ENCODE assay signal across 21 mouse cellular contexts in the genomic region with DNA sequence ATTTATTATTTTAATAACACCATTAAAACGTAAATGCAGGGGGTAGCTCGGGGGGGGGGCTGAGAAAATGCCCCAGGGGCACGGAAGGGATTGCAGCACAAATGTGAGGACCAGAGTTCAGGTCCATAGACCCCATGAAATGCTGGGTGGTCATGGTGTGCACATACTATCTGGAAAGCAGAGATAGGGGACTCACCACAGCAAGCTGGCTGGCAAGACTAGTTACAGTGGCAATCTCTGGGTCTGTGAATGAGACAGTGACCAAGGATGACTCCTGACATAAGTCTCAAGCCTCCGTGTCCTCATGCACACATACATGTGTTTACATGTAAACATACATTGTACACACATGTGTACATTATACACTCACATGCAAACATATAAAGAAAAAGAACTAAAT.
DNase-seq lines count a peak whose midpoint lies in the region; ATAC-seq and TF ChIP-seq lines count a peak whose summit lies in the region.
"Had no signal": no experiment of that assay in that cellular context is flagged by ENCODE, and none has a peak within 500 bp of the region (broad histone marks: within the 10 kb centered on the region; RNA-seq: fewer than 3 reads in every experiment).

No protein-coding gene starts in this region.

- peak; percentile 6 for TF ChIP-seq POLR2A in myocyte (IDR thresholded peaks at IDR 0.05; ENCODE audit: insufficient read length, low read depth)

- H3K27me3 ChIP-seq in liver, postnatal 0 days (ENCODE audit: insufficient read depth, low read length): no peaks in the 10 kb centered on the region
- H3K27me3 ChIP-seq in liver, embryonic 14.5 days (ENCODE audit: control insufficient read depth, insufficient read depth, low read length): no peaks in the 10 kb centered on the region
- no peaks in the 10 kb centered on the region for H3K27me3 ChIP-seq in myocyte (ENCODE audit: control insufficient read depth, insufficient read depth, insufficient read length)
- H3K27me3 ChIP-seq: heart, embryonic 13.5 days; Patski had no signal

- no peaks in the 10 kb centered on the region for H3K9me3 ChIP-seq in liver, postnatal 0 days (ENCODE audit: low read length)
- no peaks in the 10 kb centered on the region for H3K9me3 ChIP-seq in liver, embryonic 14.5 days (ENCODE audit: control insufficient read depth, low read length)
- H3K9me3 ChIP-seq: heart, embryonic 10.5 days; heart, embryonic 13.5 days had no signal

- H3K4me3 ChIP-seq in liver, postnatal 0 days (ENCODE audit: low read depth, low read length): no peak overlapping the region
- H3K4me3 ChIP-seq in liver, embryonic 14.5 days (ENCODE audit: insufficient read depth in 1 of 2, low read depth in 2 of 2, low read length in 2 of 2): no peak overlapping the region
- H3K4me3 ChIP-seq in myocyte: no peak overlapping the region
- H3K4me3 ChIP-seq: heart, adult 2 months; heart, embryonic 10.5 days; heart, embryonic 13.5 days had no signal

- WGBS in liver, postnatal 0 days (ENCODE audit: insufficient replicate concordance): 56% methylated on average over 4 of the region's 4 CpGs
- 27% methylated on average over 4 of the region's 4 CpGs for WGBS in liver, embryonic 14.5 days (ENCODE audit: insufficient replicate concordance)

- no peak overlapping the region for H3ac ChIP-seq in myocyte (ENCODE audit: control insufficient read depth, insufficient read length)

- DNase-seq in liver: peak; percentile 49
- DNase-seq in liver, postnatal 0 days: no peak
- peak in 1 of 3 experiments; percentile 37 for DNase-seq in liver, embryonic 14.5 days (ENCODE audit: low read depth in 3 of 3, low spot score in 3 of 3)
- no peak for DNase-seq in urinary bladder, adult 2 months (ENCODE audit: low spot score)
- DNase-seq in gastrocnemius, postnatal 4 days (ENCODE audit: low spot score in 2 of 2): no peak
- DNase-seq: adrenal gland, postnatal 10 days; adrenal gland, postnatal 36 days; cerebellum, adult 18-20 months; cerebellum, adult 9-10 months; cerebellum, postnatal 14 days; forebrain, postnatal 0 days; gastrocnemius, postnatal 25 days; heart, adult 2 months; heart, postnatal 14 days; heart, postnatal 4 days had no signal

- H3K79me2 ChIP-seq in myocyte (ENCODE audit: control insufficient read depth, insufficient read depth): no peaks in the 10 kb centered on the region

- no peak for TF ChIP-seq CTCF in liver, postnatal 0 days (IDR thresholded peaks at IDR 0.05; ENCODE audit: low read depth)
- TF ChIP-seq CTCF in liver, embryonic 14.5 days (IDR thresholded peaks at IDR 0.05; ENCODE audit: low read depth): no peak

- peaks cover 32% of the 10 kb centered on the region for H3K4me1 ChIP-seq in liver, postnatal 0 days (ENCODE audit: insufficient read depth)
- peaks cover 40 to 59% of the 10 kb centered on the region in 2 experiments for H3K4me1 ChIP-seq in liver, embryonic 14.5 days (replicated peaks; ENCODE audit: control insufficient read depth in 2 of 2, insufficient read depth in 2 of 2, low read length in 1 of 2)

- no peak for ATAC-seq in liver, postnatal 0 days
- ATAC-seq in liver, embryonic 14.5 days (ENCODE audit: insufficient read depth): peak; percentile 52; the same call in 1 of the 2 replicates
- ATAC-seq: hindbrain, postnatal 0 days; Patski had no signal

- no peak overlapping the region for H3K27ac ChIP-seq in liver, postnatal 0 days (ENCODE audit: low read depth)
- peak overlapping the region; percentile 59 for H3K27ac ChIP-seq in liver, embryonic 14.5 days
- H3K27ac ChIP-seq: heart, adult 2 months; heart, embryonic 13.5 days; hindbrain, embryonic 14.5 days; hindbrain, postnatal 0 days had no signal

- H3K36me3 ChIP-seq in liver, postnatal 0 days (replicated peaks; ENCODE audit: insufficient read depth, low read length): no peaks in the 10 kb centered on the region
- H3K36me3 ChIP-seq in liver, embryonic 14.5 days (replicated peaks; ENCODE audit: control insufficient read depth, insufficient read depth, low read depth): no peaks in the 10 kb centered on the region
- H3K36me3 ChIP-seq in myocyte (ENCODE audit: control insufficient read depth, insufficient read depth): peaks cover 73% of the 10 kb centered on the region

- no peak overlapping the region for H3K4me2 ChIP-seq in liver, postnatal 0 days (ENCODE audit: low read depth, low read length)
- no peak overlapping the region for H3K4me2 ChIP-seq in liver, embryonic 14.5 days (ENCODE audit: low read depth)
- H3K4me2 ChIP-seq in myocyte (ENCODE audit: low read depth): no peak overlapping the region
- H3K4me2 ChIP-seq: heart, embryonic 13.5 days; hindbrain, embryonic 14.5 days had no signal

- H3K9ac ChIP-seq in liver, postnatal 0 days (replicated peaks): no peak overlapping the region
- no peak overlapping the region; the same call in 1 of the 2 replicates for H3K9ac ChIP-seq in liver, embryonic 14.5 days (replicated peaks)
- H3K9ac ChIP-seq: forebrain, postnatal 0 days; heart, embryonic 13.5 days; hindbrain, embryonic 14.5 days had no signal

- no peak for TF ChIP-seq EP300 in liver, postnatal 0 days (IDR thresholded peaks at IDR 0.05; ENCODE audit: low read depth)
- TF ChIP-seq EP300 in liver, embryonic 14.5 days (IDR thresholded peaks at IDR 0.05; ENCODE audit: low read depth): peak; percentile 50; the same call in 1 of the 2 replicates

TF ChIP-seq in myocyte, 11 proteins besides CTCF, POLR2A, EP300 and RAD21:
- no peak for TF ChIP-seq USF1 (IDR thresholded peaks at IDR 0.05; ENCODE audit: low read depth)
- no peak for TF ChIP-seq TCF3 (IDR thresholded peaks at IDR 0.05; ENCODE audit: insufficient read length, low read depth)
TF ChIP-seq in myocyte: peak in this region for 0.
